Mouse (Mus musculus) MEL (cell line): ENCODE measurements at regions not wholly inside any gene's neighbourhood (a gene's known extent, or its start where the extent isn't known, plus 50 kb on each side); places are given as distances from the start of the nearest gene placed in this dataset.

ENCODE experiments used
- MEF2A ChIP-seq: IDR thresholded peaks from 2 replicates; pipeline ENCODE4 v1.6.1; 2014; ENCODE audit warnings: low read depth, mild to moderate bottlenecking, inconsistent platforms, low read length, improper control_type of control experiment; ENCODE audit not compliant: poor library complexity, insufficient replicate concordance, severe bottlenecking; ENCODE audit errors: extremely low read depth
- SMC3 ChIP-seq: IDR thresholded peaks from 2 replicates; pipeline ENCODE4 v1.6.1; 2011; ENCODE audit warnings: low read depth, low read length, improper control_type of control experiment

DNA sequence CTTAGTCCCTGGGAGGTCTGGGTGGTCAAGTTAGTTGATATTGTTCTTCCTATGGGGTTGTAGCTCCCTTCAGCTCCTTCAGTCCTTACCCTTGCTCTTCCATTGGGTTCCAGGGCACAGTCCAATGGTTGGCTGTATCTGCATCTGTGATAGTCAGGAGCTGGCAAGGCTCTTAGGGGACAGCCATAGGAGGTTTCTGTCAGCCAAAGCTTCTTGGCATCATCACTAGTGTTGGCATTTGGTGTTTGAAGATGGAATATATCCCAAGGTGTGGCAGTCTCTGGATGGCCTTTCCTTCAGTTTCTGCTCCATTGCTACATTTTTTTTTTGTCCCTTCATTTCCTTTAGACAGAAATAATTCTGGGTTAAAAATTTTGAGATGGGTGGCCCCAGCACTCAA, 266.6 kb upstream of the Gm12666 start (continued):
- TF ChIP-seq MEF2A, result no peak
- no peak for TF ChIP-seq SMC3
